Mouse (Mus musculus): Measurements from ENCODE around the gene Jmjd1c.
"Not testable (repeated sequence)": the region's sequence is repeated elsewhere in the genome, so short reads cannot be mapped to it uniquely, and the experiment has no call there.

Jmjd1c gene

GRCm38 (mm10) chr10:67105331-67106217 lies 9.6 kb downstream of the Jmjd1c start:
- DNase-seq, result no peak

- DNase-seq, result no peak
These were observed 10.5 kb downstream of the Jmjd1c start for GRCm38 (mm10) chr10:67106400-67106799.

- no peak for DNase-seq
These were observed 11.3 kb downstream of the Jmjd1c start for GRCm38 (mm10) chr10:67107017-67107761.

GRCm38 (mm10) chr10:67108096-67108495 lies 12.2 kb downstream of the Jmjd1c start:
- no peak for DNase-seq

GRCm38 (mm10) chr10:67109635-67110034 lies 13.7 kb downstream of the Jmjd1c start:
- DNase-seq, result no peak

- no peak for DNase-seq
These were observed 15.3 kb downstream of the Jmjd1c start for GRCm38 (mm10) chr10:67111044-67111798.

- no peak for DNase-seq
These were observed 15.9 kb downstream of the Jmjd1c start for GRCm38 (mm10) chr10:67111799-67112177.

GRCm38 (mm10) chr10:67112967-67113366 lies 17.0 kb downstream of the Jmjd1c start:
- DNase-seq, result not testable (repeated sequence)

- no peak for DNase-seq
These were observed 17.9 kb downstream of the Jmjd1c start for GRCm38 (mm10) chr10:67113833-67114232.

- DNase-seq, result no peak
These were observed 19.2 kb downstream of the Jmjd1c start for GRCm38 (mm10) chr10:67115115-67115514.

- DNase-seq, result peak in 1 of 2 experiments; percentile 49
These were observed 19.8 kb downstream of the Jmjd1c start for GRCm38 (mm10) chr10:67115666-67116091.

GRCm38 (mm10) chr10:67116251-67116650 lies 20.3 kb downstream of the Jmjd1c start:
- DNase-seq, result no peak

GRCm38 (mm10) chr10:67119291-67119690 lies 23.4 kb downstream of the Jmjd1c start:
- no peak for DNase-seq

GRCm38 (mm10) chr10:67120180-67120579 lies 24.3 kb downstream of the Jmjd1c start:
- DNase-seq, result peak in 1 of 2 experiments; percentile 58

- DNase-seq, result no peak
These were observed 24.7 kb downstream of the Jmjd1c start for GRCm38 (mm10) chr10:67120640-67121039.

- DNase-seq, result no peak
These were observed 27.8 kb downstream of the Jmjd1c start for GRCm38 (mm10) chr10:67123756-67124155.

GRCm38 (mm10) chr10:67124156-67124555 lies 28.2 kb downstream of the Jmjd1c start:
- no peak for DNase-seq

GRCm38 (mm10) chr10:67126061-67126858 lies 30.3 kb downstream of the Jmjd1c start:
- peak; percentile 48 to 63 for DNase-seq

GRCm38 (mm10) chr10:67126859-67127758 lies 31.2 kb downstream of the Jmjd1c start:
- peak; percentile 64 to 73 for DNase-seq

- DNase-seq, result peak in 1 of 2 experiments; percentile 3
These were observed 33.6 kb downstream of the Jmjd1c start for GRCm38 (mm10) chr10:67129531-67129930.

- DNase-seq, result no peak
These were observed 35.8 kb downstream of the Jmjd1c start for GRCm38 (mm10) chr10:67131709-67132108.
